Mouse (Mus musculus) cerebellum, adult 2 months (tissue): ENCODE measurements around the gene Phlpp2. TPM values are rescaled to one million over a fixed set of nuclear protein-coding genes. Genes with fewer than 3 reads are reported as not detected.

Source experiments
- DNase-seq, 2 experiments: peaks; one replicate each; pipeline ENCODE4 v3.0.0; 2021
- H3K27ac ChIP-seq: fragments of 200-500 bp; 2 replicates; pipeline ENCODE4 v1.5.1; 2012; ENCODE audit warnings: low read length, control low read depth, inconsistent platforms; ENCODE audit not compliant: insufficient read depth
- H3K27me3 ChIP-seq: fragments of 200-500 bp; 2 replicates; pipeline ENCODE4 v1.6.1; 2012; ENCODE audit warnings: inconsistent platforms, mild to moderate bottlenecking, low read length, moderate library complexity; ENCODE audit not compliant: control insufficient read depth, insufficient read depth
- H3K4me1 ChIP-seq: fragments of 200-500 bp; 2 replicates; pipeline ENCODE4 v1.6.1; 2011; ENCODE audit warnings: low read length; ENCODE audit not compliant: control insufficient read depth, insufficient read depth
- H3K4me3 ChIP-seq: fragments of 200-500 bp; replicated peaks from 2 replicates; pipeline ENCODE3; 2011; ENCODE audit warnings: mild to moderate bottlenecking, low read depth, low read length, control low read depth; ENCODE audit not compliant: insufficient read depth
- CTCF ChIP-seq: fragments of 200-500 bp; IDR thresholded peaks from 2 replicates; pipeline ENCODE4 v1.5.1; 2011; ENCODE audit warnings: low read depth, mild to moderate bottlenecking, control low read depth, low read length, moderate library complexity, borderline replicate concordance; ENCODE audit not compliant: insufficient read depth
- POLR2A ChIP-seq: fragments of 200-500 bp; IDR thresholded peaks from 2 replicates; pipeline ENCODE4 v1.6.1; 2011; ENCODE audit warnings: low read length, control low read depth, borderline replicate concordance; ENCODE audit not compliant: insufficient read depth
- WGBS: fragments of 180-500 bp; shearing (Covaris S2); methylation state at CpG from one replicate; pipeline ENCODE4 v1.1.7; 2018; 5-methylcytosine and 5-hydroxymethylcytosine counted together
- polyA plus RNA-seq: library from polyadenylated mRNA; depleted of rRNA; stranded (reverse); fragments of >200 nt; gene quantifications from 2 replicates; pipeline ENCODE4 v1.2.3, GENCODE M21; 2012; rRNA removed

Gene Phlpp2
- polyA plus RNA-seq, 1 experiment: 19.2 TPM

DNA sequence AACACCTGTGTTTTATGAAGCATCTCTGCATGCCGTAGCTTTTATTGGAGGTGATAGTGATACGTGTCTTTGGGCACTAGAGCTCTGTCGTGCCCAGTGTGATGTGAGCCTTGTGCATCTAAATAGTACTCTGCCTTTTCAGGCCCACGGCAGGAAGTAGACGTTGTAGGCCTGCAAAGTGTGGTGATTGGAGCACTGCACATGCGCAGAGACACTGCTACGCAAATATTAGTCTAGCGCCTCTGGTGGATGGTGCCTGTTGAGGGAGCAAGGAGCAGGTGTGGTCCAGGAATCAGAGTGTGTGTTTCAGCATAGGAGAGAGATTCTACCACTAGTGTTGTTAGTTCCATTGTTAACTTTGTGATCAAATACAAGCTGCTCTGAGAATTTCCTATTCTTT is 120.8 kb downstream of the Phlpp2 start:
- no peak overlapping the region for H3K27ac ChIP-seq
- no peak for DNase-seq
- H3K4me3 ChIP-seq: no peak overlapping the region
- H3K4me1 ChIP-seq: no peaks in the 10 kb centered on the region
- no peaks in the 10 kb centered on the region for H3K27me3 ChIP-seq
- no peak for TF ChIP-seq CTCF
- TF ChIP-seq POLR2A: no peak
- WGBS: 90% methylated on average over 8 of the region's 8 CpGs

- H3K4me3 ChIP-seq: no peak within 1 kb of the TSS
- H3K4me1 ChIP-seq: no peaks in the 10 kb centered on the region
- H3K27ac ChIP-seq: no peak within 1 kb of the TSS
- 75% methylated on average over 8 of the region's 8 CpGs for WGBS
- no peak for DNase-seq
- no peaks in the 10 kb centered on the region for H3K27me3 ChIP-seq
- TF ChIP-seq POLR2A: no peak
- no peak for TF ChIP-seq CTCF
Measured at GRCm38 (mm10) chr8:109990224-109990623, 121.9 kb downstream of the Phlpp2 start, which contains the start of gene Tat. TSS of gene Tat (plus strand) at chr8:109990437.

DNA sequence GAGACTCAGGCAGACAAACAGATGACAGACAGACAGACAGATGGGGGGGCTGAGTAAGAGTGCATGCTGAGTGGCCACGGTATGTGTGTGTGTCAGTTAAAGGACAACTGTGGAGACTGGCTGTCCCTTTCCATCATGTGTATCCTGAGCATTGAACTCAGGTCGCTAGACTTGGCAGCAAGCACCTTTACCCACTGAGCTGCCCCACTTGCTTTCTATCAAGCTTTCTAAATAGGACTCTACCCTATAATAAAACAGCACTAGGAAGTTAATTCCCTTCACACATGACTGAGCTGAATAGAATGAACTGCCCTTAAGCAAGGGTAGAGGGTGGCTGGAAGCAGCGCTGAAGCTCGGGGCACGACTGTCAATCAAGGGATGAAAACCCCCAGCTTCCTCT is 123.8 kb downstream of the Phlpp2 start:
- no peak overlapping the region for H3K27ac ChIP-seq
- H3K4me3 ChIP-seq: no peak overlapping the region
- DNase-seq: no peak
- no peaks in the 10 kb centered on the region for H3K4me1 ChIP-seq
- 26% methylated on average over 5 of the region's 5 CpGs for WGBS
- H3K27me3 ChIP-seq: no peaks in the 10 kb centered on the region
- TF ChIP-seq CTCF (no peak), POLR2A (no peak)

DNA sequence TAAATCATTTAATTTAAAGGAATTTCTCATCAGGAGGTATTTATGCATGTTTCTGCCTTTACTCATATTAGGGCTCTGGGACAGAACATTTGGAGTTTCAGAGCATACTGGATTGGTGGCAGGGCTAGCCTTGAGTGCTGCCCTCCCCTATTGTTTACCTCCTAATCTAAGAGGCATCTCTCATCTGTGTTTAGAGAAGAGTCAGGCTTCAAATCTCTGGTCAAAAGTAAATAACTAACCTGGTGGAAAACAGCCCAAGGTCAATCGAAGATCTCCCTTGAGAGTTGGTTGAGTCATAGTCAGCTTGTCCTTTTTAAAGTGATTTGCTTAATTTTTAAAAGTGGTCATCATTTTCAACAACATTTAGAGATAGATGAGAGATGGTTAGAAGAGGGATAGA is 124.6 kb downstream of the Phlpp2 start:
- Histone ChIP-seq H3K4me3 (no peak overlapping the region), H3K4me1 (no peaks in the 10 kb centered on the region; the same call in 1 of the 2 replicates), H3K27me3 (no peaks in the 10 kb centered on the region), H3K27ac (no peak overlapping the region)
- whole genome bisulfite sequencing: 72% methylated on average over 1 of the region's 1 CpGs
- no peak for TF ChIP-seq POLR2A
- DNase-seq: no peak

Other genes starting within 250 kb of the Phlpp2 start
- 88.2 and 90.7 TPM in 2 replicates for gene Ist1, start 175.3 kb upstream of the Phlpp2 start, polyA plus RNA-seq
- 30.9 and 32.0 TPM in 2 replicates for gene Zfp821, start 163.0 kb upstream of the Phlpp2 start, polyA plus RNA-seq
- 14.6 and 16.0 TPM in 2 replicates for gene Atxn1l, start 130.8 kb upstream of the Phlpp2 start, polyA plus RNA-seq
- 74.4 and 80.0 TPM in 2 replicates for gene Ap1g1, start 90.0 kb upstream of the Phlpp2 start, polyA plus RNA-seq
- gene Marveld3, start 93.7 kb downstream of the Phlpp2 start, polyA plus RNA-seq: 0.21 and 0.33 TPM in 2 replicates
- gene Tat, start 121.9 kb downstream of the Phlpp2 start, polyA plus RNA-seq: 0.05 TPM in 1 of 2 replicates, not detected in the other
- not detected in 2 replicates for gene Chst4, start 171.2 kb downstream of the Phlpp2 start, polyA plus RNA-seq
- 41.3 and 41.9 TPM in 2 replicates for gene Zfp612, start 211.2 kb downstream of the Phlpp2 start, polyA plus RNA-seq
- not detected in 2 replicates for gene Gm21964, start 232.7 kb downstream of the Phlpp2 start, polyA plus RNA-seq
- gene Gm17720, start 234.2 kb downstream of the Phlpp2 start, polyA plus RNA-seq: not detected in 2 replicates